Mouse (Mus musculus): ENCODE results near the gene Tspan32. TPM values are rescaled to one million over a fixed set of nuclear protein-coding genes. Genes with fewer than 3 reads are reported as not detected.

Gene Tspan32
- total and polyA plus RNA-seq, 2 experiments from 2014 or later, result 0.56 to 1.4 TPM

DNA sequence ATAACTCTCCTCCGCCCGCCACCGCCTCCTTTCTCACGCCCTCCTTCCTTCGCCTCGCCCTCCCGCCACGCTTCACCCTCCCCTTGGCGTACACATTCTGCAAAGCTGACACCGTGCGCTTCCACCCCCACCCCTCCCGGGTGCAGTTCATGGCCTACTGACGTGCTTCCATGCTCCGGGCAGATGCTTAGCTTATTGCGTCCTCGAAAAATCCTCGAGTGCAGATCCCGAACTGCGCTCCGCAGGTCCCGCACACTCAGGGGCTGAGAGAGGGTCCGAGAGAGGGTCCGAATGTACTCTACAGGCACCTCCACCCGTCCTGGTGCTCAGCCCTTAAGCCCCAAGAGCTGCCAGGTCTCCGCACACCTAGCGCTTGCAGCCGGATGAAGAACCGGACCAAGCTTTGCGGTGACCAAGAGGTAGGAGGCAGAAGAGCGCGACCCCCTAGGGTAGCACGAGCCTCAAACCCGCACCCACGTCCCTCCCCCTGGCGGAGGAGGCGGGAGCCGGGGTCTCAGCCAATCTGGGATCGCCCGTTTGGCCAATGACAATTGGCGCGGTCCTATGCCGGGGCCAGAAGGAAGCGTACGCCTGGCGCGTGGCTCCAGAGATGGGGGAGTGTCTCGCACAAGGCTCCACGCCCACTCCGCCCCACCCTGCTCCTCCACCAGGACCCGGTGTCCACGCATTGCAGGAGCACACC is 35.9 kb upstream of the Tspan32 start, which contains the start of gene Ascl2:
Gene Ascl2, minus strand, starts transcription at position 456 of the 703 bp plus-strand sequence.
- Histone ChIP-seq H3K4me1 (ENCODE audit: insufficient read depth) (no peaks in the 10 kb centered on the region), H3K36me3 (ENCODE audit: insufficient read depth) (no peaks in the 10 kb centered on the region), H3K4me3 (ENCODE audit: low read depth, low read length) (peak within 1 kb of the TSS; percentile 42), H3K27ac (ENCODE audit: low read depth, low read length) (no peak within 1 kb of the TSS), H3K4me2 (ENCODE audit: low read depth) (peak within 1 kb of the TSS; percentile 92), H3K9ac (peak within 1 kb of the TSS; percentile 37), H3K9me3 (ENCODE audit: low read length) (no peaks in the 10 kb centered on the region), H3K27me3 (ENCODE audit: insufficient read depth, low read length) (peaks cover 53% of the 10 kb centered on the region)
- peak; percentile 42 for ATAC-seq
- peak; percentile 33 for DNase-seq
- 1% methylated on average over 49 of the region's 51 CpGs for WGBS
- TF ChIP-seq CTCF (IDR thresholded peaks at IDR 0.05; ENCODE audit: low read depth), result no peak

- H3K27me3 ChIP-seq (ENCODE audit: insufficient read depth, low read length), result no peaks in the 10 kb centered on the region
These were observed 22.9 kb upstream of the Tspan32 start for GRCm38 (mm10) chr7:142981908-142982307.

DNA sequence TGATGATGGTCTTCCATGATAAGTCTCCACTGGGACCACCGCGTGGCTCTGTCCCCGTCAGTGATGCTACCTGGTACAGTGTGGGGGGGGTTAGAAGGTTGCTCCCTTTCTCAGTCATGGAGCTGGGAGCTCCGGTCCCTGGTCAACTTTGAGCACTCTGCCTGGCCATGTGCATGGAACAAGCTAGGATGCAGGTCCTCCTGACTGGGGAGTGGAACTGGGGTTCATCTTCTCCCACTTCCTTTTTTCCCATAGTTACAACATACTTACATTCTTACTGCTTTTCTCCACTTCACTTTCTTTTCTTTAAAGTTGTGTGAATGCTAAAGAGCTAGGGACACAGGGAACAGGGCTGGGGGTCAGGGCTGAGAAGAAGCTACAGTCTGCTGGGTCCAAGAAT is 19.7 kb upstream of the Tspan32 start:
- H3K4me2 ChIP-seq (ENCODE audit: low read depth), result no peak overlapping the region
- no peak for ATAC-seq
- 95% methylated on average over 4 of the region's 4 CpGs for WGBS
- no peak for DNase-seq
- no peaks in the 10 kb centered on the region for H3K9me3 ChIP-seq (ENCODE audit: low read length)
- no peaks in the 10 kb centered on the region for H3K36me3 ChIP-seq (ENCODE audit: insufficient read depth)
- no peak overlapping the region for H3K27ac ChIP-seq (ENCODE audit: low read depth, low read length)
- no peak for TF ChIP-seq CTCF (IDR thresholded peaks at IDR 0.05; ENCODE audit: low read depth)
- no peak overlapping the region for H3K4me3 ChIP-seq (ENCODE audit: low read depth, low read length)
- no peaks in the 10 kb centered on the region for H3K27me3 ChIP-seq (ENCODE audit: insufficient read depth, low read length)
- no peaks in the 10 kb centered on the region for H3K4me1 ChIP-seq (ENCODE audit: insufficient read depth)
- no peak overlapping the region for H3K9ac ChIP-seq

More at GRCm38 (mm10) chr7:142981908-142982307, 22.9 kb upstream of the Tspan32 start:
- no peak overlapping the region for H3K4me2 ChIP-seq (ENCODE audit: low read depth)
- DNase-seq (no peak), ATAC-seq (no peak)
- H3K36me3 ChIP-seq (ENCODE audit: insufficient read depth), result no peaks in the 10 kb centered on the region
- no peak overlapping the region for H3K4me3 ChIP-seq (ENCODE audit: low read depth, low read length)
- H3K9ac ChIP-seq, result no peak overlapping the region
- H3K4me1 ChIP-seq (ENCODE audit: insufficient read depth), result no peaks in the 10 kb centered on the region
- no peaks in the 10 kb centered on the region for H3K9me3 ChIP-seq (ENCODE audit: low read length)
- H3K27ac ChIP-seq (ENCODE audit: low read depth, low read length), result no peak overlapping the region
- TF ChIP-seq CTCF (IDR thresholded peaks at IDR 0.05; ENCODE audit: low read depth), result no peak
- WGBS, result 85% methylated on average over 4 of the region's 4 CpGs

GRCm38 (mm10) chr7:142987718-142988117 is 17.1 kb upstream of the Tspan32 start:
- no peaks in the 10 kb centered on the region for H3K4me1 ChIP-seq (ENCODE audit: insufficient read depth)
- no peaks in the 10 kb centered on the region for H3K36me3 ChIP-seq (ENCODE audit: insufficient read depth)
- H3K4me3 ChIP-seq (ENCODE audit: low read depth, low read length), result no peak overlapping the region
- no peaks in the 10 kb centered on the region for H3K27me3 ChIP-seq (ENCODE audit: insufficient read depth, low read length)
- WGBS, result 93% methylated on average over 3 of the region's 3 CpGs
- TF ChIP-seq CTCF (IDR thresholded peaks at IDR 0.05; ENCODE audit: low read depth), result no peak
- H3K4me2 ChIP-seq (ENCODE audit: low read depth), result no peak overlapping the region
- no peak for ATAC-seq
- H3K9ac ChIP-seq, result no peak overlapping the region
- DNase-seq, result no peak
- no peak overlapping the region for H3K27ac ChIP-seq (ENCODE audit: low read depth, low read length)
- no peaks in the 10 kb centered on the region for H3K9me3 ChIP-seq (ENCODE audit: low read length)

DNA sequence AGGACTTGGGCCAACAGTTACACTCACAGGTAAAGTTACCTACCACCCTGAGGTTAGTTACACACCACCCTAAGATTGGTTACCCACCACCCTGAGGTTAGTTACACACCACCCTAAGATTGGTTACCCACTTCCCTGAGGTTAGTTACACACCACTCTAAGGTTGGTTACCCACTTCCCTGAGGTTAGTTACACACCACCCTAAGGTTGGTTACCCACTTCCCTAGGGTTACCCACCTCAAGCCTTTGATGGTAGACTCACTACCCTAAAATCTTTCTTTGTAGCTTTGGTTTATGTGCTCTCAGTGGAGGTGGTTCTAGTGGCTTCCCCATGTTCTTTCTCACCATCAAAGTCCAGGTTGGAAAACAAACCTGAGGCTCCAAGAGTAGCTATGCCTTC is 9.8 kb upstream of the Tspan32 start:
- no peaks in the 10 kb centered on the region for H3K9me3 ChIP-seq (ENCODE audit: low read length)
- no peak overlapping the region for H3K9ac ChIP-seq
- DNase-seq (no peak), ATAC-seq (no peak)
- H3K27ac ChIP-seq (ENCODE audit: low read depth, low read length), result no peak overlapping the region
- H3K36me3 ChIP-seq (ENCODE audit: insufficient read depth), result no peaks in the 10 kb centered on the region
- H3K4me1 ChIP-seq (ENCODE audit: insufficient read depth), result no peaks in the 10 kb centered on the region
- TF ChIP-seq CTCF (IDR thresholded peaks at IDR 0.05; ENCODE audit: low read depth), result no peak
- no peaks in the 10 kb centered on the region for H3K27me3 ChIP-seq (ENCODE audit: insufficient read depth, low read length)
- H3K4me2 ChIP-seq (ENCODE audit: low read depth), result no peak overlapping the region
- H3K4me3 ChIP-seq (ENCODE audit: low read depth, low read length), result no peak overlapping the region

DNA sequence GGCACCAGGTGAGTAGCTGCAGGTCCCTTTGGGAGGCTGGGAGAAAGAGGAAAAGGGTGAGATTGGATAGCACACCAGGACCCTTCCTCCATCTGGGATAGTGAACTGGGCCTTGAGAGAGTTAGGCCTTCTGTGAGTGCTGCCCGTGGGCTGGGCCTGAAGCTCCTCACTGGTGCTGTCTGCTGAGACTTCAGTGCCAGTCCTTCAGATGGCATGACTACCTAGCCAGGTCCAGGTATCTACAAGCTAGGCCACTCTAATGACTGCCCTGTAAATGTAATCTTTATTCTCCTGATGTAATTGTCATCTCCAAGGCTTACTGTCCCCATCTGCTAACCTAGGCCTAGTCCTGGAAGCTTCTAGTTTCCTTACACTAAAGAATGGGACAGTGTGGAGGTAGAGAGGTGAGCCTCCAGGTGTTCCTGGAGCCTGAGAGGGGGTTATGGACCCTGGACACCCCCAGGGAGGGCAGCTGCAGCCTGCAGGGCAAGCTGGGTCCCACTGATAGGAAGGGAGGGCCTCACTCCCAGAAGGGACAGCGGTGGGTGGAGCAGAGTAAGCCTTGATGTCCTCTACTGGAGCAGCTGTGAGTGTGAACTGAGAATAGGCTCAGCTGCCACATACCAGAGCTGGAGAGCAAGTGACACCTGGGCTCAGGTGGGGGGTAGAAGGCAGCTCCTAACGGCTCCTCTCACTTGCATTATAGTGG is 9.1 kb upstream of the Tspan32 start:
- H3K4me2 ChIP-seq (ENCODE audit: low read depth), result no peak overlapping the region
- ATAC-seq (no peak), DNase-seq (no peak)
- no peaks in the 10 kb centered on the region for H3K27me3 ChIP-seq (ENCODE audit: insufficient read depth, low read length)
- no peak overlapping the region for H3K27ac ChIP-seq (ENCODE audit: low read depth, low read length)
- no peak for TF ChIP-seq CTCF (IDR thresholded peaks at IDR 0.05; ENCODE audit: low read depth)
- 90% methylated on average over 3 of the region's 3 CpGs for WGBS
- no peaks in the 10 kb centered on the region for H3K36me3 ChIP-seq (ENCODE audit: insufficient read depth)
- H3K4me3 ChIP-seq (ENCODE audit: low read depth, low read length), result no peak overlapping the region
- H3K4me1 ChIP-seq (ENCODE audit: insufficient read depth), result no peaks in the 10 kb centered on the region
- no peaks in the 10 kb centered on the region for H3K9me3 ChIP-seq (ENCODE audit: low read length)
- H3K9ac ChIP-seq, result no peak overlapping the region

DNA sequence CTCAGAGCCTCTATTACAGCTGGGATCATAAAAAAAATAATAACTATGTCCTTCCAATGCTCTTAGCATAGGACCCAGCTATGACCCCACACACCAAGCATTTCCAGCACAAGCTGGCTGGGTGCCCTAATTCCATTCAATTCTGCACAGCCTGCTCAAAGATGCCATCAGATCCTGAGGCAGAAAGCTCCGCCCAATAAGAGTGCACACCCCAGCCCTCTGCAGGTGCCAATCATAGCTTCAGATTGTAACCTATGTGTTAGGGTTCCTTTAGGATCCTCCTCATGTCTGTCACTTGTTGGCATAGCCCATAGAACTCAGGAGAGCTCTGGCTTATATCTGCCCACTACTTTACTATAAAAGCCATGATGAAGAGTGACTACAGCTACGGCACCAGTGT is 7.8 kb upstream of the Tspan32 start:
- H3K27me3 ChIP-seq (ENCODE audit: insufficient read depth, low read length), result no peaks in the 10 kb centered on the region
- no peak for ATAC-seq
- WGBS, result 88% methylated on average over 2 of the region's 2 CpGs
- DNase-seq, result no peak
- H3K4me1 ChIP-seq (ENCODE audit: insufficient read depth), result no peaks in the 10 kb centered on the region
- H3K4me2 ChIP-seq (ENCODE audit: low read depth), result no peak overlapping the region
- H3K4me3 ChIP-seq (ENCODE audit: low read depth, low read length), result no peak overlapping the region
- TF ChIP-seq CTCF (IDR thresholded peaks at IDR 0.05; ENCODE audit: low read depth), result no peak
- no peaks in the 10 kb centered on the region for H3K9me3 ChIP-seq (ENCODE audit: low read length)
- H3K27ac ChIP-seq (ENCODE audit: low read depth, low read length), result no peak overlapping the region
- no peak overlapping the region for H3K9ac ChIP-seq
- no peaks in the 10 kb centered on the region for H3K36me3 ChIP-seq (ENCODE audit: insufficient read depth)
